Mouse (Mus musculus) lung, embryonic 16.5 days (tissue): Measurements from ENCODE around the gene Slc15a5. TPM values are rescaled to one million over a fixed set of nuclear protein-coding genes. Genes with fewer than 3 reads are reported as not detected.

Source experiments
- polyA plus RNA-seq: library from polyadenylated mRNA; unstranded; fragments of >200 nt; fragmentation: Nextera tagmentation; extraction: Ambion mirVana; gene quantifications from 2 replicates; pipeline ENCODE4 v1.2.1, GENCODE M21; 2015

Slc15a5 gene
- polyA plus RNA-seq, 1 experiment from 2014 or later: not detected

Other genes starting within 250 kb of the Slc15a5 start
- gene Mgst1, start 60.4 kb upstream of the Slc15a5 start, polyA plus RNA-seq: 361 and 417 TPM in 2 replicates